Mouse (Mus musculus) spleen, adult 2 months (tissue): ENCODE results near the gene Fam89a.

ENCODE experiments used
- CTCF ChIP-seq: fragments of 200-500 bp; IDR thresholded peaks from 2 replicates; pipeline ENCODE4 v1.5.1; 2011; ENCODE audit warnings: mild to moderate bottlenecking, inconsistent platforms; ENCODE audit not compliant: insufficient read depth, insufficient read length, insufficient replicate concordance; ENCODE audit errors: extremely low read depth
- POLR2A ChIP-seq: fragments of 200-500 bp; IDR thresholded peaks from 2 replicates; pipeline ENCODE4 v1.6.1; 2011; ENCODE audit warnings: low read depth, low read length, inconsistent platforms

- TF ChIP-seq CTCF = no peak
- no peak for TF ChIP-seq POLR2A
These were observed 48.1 kb downstream of the Fam89a start for GRCm38 (mm10) chr8:124703526-124703925.
